Mouse (Mus musculus) fibroblast of lung, adult 2 months (primary cell): ENCODE data around the gene Gtdc1.

Source experiments
- DNase-seq: peaks from one replicate; pipeline ENCODE4 v3.0.0-alpha.2; 2011; ENCODE audit warnings: low read depth

Gene Gtdc1

GRCm38 (mm10) chr2:44924618-44925017, 2.8 kb downstream of the Gtdc1 start:
- DNase-seq = no peak

DNA sequence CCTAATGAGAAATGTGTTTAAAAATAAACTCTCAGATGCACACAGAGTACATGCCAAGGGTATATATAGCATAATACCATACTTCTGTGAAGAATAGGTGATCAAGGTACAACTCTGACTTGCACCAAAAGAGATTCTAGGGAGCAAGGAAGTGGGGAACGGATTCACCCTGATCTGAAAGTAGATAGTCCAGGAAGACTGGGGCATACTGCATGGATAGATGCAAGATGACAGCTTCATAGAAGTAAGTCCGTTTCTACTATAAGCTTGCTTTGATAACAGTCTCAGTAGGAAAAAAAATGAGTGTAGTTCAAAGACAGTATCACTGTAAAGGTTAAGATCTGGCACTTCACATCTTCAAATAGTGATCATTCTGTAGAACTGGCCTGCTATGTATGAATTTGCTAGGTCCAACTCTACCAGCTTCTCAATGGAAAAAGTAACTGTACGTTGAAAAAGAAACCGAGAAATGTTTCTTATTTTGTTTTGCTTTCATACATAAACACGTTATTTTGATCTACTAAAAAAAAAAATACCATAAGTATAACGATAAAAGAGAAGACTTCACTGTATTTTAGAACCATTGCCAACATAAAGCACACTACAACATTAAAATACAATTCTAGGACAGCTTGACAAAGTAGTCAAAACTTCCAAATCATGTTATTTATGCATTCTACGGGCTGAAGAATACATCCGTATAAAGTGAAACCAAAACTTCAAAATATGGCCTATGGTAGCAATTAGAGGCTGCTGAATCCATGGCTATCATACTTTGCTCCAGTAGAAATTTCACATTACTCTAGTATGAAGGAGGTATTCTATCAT, 4.2 kb downstream of the Gtdc1 start:
- no peak for DNase-seq

DNA sequence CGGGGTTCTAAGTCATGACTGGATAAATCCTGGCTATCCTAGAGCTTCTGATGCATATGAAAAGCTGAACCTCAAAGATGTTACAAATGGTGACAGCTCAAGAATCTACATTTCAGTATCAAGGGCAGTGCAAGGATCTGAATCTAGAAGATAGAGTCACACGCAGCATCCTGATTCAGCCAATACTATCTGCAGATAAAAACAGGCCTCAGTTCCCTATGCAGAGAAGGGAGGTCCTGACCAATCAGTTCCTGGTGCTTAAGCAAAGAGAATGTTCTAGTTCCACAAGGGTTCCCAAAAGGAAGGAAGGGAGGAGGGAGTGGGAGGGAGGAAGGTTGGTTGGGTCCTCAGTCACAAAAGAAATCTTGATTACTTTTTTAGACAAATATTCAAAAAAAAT, 5.0 kb downstream of the Gtdc1 start:
- DNase-seq = no peak

- no peak for DNase-seq
These were observed 7.0 kb downstream of the Gtdc1 start for GRCm38 (mm10) chr2:44920471-44920870.

DNA sequence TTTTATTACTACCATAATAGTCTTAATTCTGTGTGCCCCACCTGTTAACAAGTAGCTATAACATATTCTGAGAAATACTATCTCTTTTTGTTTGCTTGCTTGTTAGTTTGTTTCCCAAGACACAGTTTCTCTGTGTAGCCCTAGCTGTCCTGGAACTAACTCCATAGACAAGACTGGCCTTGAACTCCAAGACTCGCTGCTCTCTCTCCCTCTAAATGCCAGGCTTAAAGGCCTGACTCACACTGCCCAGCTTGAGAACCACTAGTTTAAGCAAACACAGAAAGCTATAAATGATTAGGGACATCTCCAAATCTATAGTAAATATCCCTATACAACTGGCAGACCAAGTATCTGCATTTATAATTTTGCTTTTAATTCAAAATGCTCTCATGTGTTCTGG, 8.1 kb downstream of the Gtdc1 start:
- DNase-seq = no peak

- no peak for DNase-seq
These were observed 8.7 kb downstream of the Gtdc1 start for GRCm38 (mm10) chr2:44918737-44919136.

DNA sequence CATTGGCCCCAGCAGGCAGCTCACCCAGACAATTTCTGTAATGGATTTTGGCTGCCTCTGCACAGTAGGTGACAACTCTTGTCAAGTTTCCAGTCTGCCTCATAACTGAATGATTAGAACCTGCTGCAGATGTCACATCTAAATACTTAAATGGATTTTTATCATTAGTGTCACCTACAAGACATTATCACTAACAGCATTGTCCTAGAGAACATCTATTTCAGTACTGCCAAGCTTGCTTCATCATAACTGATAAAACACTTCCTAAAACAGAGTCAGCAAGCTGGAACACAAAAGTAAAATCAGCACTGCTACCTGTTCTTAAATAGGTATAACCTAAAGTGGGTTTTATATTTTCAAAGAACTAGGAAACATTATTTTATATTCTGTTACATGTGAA, 11.2 kb downstream of the Gtdc1 start:
- DNase-seq = no peak

- no peak for DNase-seq
These were observed 29.7 kb downstream of the Gtdc1 start for GRCm38 (mm10) chr2:44897801-44898200.

DNA sequence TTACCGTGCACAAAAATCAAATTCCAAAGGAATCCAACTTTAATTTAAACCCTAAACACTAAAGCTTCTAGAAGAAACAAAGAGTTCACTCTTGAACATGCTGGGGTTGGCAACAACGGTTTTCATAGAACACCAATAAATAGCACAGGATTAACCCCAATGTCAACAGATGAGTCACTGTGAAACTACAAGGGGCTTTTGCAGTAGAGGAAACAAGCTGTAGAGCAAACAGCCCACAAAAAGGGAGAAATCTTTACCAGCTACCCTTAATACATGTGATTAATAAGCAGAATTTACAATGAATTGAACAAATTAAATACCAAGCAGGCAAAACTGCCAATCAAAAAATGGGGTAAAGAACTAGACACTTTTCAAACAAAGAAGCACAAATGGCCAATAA, 53.7 kb downstream of the Gtdc1 start:
- no peak for DNase-seq

DNA sequence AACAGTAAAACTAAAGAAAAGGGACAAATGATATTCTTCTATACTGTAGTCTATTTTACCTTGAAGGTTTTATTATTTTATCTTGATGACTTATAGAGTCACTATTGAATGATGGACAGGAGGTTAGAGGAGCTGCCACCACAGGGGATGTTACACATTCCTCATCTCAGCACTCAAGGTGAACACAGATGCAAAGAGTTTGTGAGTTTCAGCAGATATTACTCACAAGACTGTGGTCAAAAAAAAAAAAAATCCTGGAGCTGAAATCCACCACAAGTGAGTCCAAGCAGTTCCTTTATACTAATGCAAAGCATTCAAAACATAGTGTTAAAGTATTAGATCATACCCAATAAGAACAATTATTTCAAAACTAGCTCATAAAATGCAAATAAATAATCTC, 62.7 kb downstream of the Gtdc1 start:
- no peak for DNase-seq

GRCm38 (mm10) chr2:44854475-44854874, 73.0 kb downstream of the Gtdc1 start:
- DNase-seq = no peak

GRCm38 (mm10) chr2:44849666-44850065, 77.8 kb downstream of the Gtdc1 start:
- no peak for DNase-seq

- DNase-seq = no peak
These were observed 79.3 kb downstream of the Gtdc1 start for GRCm38 (mm10) chr2:44848156-44848555.

GRCm38 (mm10) chr2:44845424-44845823, 82.0 kb downstream of the Gtdc1 start:
- DNase-seq = no peak

DNA sequence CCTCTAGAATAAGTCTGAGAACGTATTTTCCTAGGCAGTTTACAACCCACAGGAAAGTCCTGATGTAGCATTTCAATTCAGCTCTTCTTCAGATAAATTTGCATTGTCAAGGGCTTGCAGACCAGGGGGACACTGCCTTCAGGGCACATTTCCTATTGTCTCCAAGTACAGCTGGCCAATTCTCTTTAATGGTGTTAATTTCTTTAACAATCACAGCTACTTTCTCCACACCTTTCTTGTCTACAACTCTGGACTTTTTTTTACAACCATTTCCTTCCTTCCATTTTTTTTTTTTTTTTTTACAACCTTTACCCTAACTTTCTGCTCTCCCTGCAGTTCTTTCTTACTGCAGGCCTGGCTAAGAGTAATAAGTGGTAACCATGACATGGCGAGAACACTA, 97.7 kb downstream of the Gtdc1 start:
- no peak for DNase-seq

DNA sequence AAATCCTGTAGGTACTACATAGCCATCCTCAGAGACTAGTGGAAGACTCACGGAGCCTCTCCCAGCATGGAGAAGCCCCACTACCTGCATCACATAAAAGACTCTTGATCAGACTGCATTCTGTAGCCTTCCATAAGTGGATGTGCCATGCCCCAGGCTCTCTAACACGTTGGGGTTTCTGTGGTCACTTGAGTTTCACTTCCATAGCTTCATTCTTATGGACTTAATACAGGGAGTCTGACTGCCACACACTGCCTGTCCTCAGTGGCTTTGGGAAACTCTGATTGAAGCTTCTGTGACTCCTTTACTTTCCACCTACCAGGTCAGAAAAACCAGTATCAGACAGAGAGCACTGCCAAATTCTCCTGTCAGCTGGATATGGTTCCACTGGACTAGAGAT, 98.1 kb downstream of the Gtdc1 start:
- DNase-seq = no peak

- DNase-seq = no peak
These were observed 100.8 kb downstream of the Gtdc1 start for GRCm38 (mm10) chr2:44826609-44827008.

DNA sequence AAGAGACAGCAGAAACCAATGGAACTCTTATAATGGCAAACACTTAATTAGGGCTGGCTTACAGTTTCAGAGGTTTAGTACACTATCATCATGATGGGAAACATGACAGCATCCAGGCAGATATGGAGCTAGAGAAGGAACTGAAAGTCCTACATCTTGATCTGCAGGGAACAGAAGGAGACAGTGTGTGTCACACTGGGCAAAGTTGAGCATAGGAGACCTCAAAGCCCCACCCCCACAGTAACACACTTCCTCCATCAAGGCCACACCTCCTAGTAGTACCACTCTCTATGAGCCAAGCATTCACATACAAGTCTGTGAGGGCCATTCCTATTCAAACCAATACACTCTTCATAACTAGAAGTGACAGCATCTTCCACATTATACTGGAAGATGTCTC, 109.7 kb downstream of the Gtdc1 start:
- DNase-seq = no peak

- no peak for DNase-seq
These were observed 113.7 kb downstream of the Gtdc1 start for GRCm38 (mm10) chr2:44813729-44814128.

- no peak for DNase-seq
These were observed 123.0 kb downstream of the Gtdc1 start for GRCm38 (mm10) chr2:44804497-44804896.

DNA sequence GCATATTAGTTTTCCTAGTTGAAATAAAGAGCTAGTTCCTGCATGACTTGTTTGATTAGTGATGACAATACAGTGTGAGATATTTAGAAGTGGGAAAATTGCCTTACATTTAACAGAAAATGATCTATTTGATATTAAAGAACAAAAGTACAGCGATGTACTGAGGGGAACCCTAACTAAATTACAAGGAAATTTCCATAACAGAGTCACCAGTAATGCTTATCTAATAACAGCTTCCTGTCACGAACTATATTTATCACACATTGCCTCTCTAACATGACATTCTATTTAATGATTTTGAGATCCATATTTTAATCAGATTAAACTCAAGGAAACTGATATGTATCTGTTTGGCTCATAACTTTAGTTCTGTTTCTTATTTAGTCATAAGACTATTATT, 126.1 kb downstream of the Gtdc1 start:
- DNase-seq = no peak

GRCm38 (mm10) chr2:44791840-44792239, 135.6 kb downstream of the Gtdc1 start:
- DNase-seq = no peak

DNA sequence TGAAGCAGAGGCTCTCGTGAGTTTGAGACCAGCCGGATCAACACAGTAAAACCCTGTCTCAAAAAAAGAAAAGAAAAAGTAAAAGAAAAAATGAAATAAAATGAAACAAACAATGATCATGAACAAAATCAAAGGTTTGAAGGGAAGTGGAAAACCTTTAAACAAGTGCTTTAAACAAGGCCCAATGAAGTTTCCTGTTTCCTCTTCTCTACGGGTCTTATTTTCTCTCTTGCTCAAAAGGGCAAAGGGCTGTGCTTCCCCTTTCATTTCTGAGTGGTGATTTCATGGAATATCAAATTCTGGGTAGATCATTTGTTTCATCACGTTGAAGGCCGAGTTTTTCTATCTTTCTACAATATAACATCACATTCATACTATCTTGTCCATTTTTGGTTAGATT, 136.3 kb downstream of the Gtdc1 start:
- DNase-seq = no peak

- DNase-seq = no peak
These were observed 144.7 kb downstream of the Gtdc1 start for GRCm38 (mm10) chr2:44782746-44783145.
